Mouse (Mus musculus): ENCODE measurements around the gene Lgals2. TPM values are rescaled to one million over a fixed set of nuclear protein-coding genes. Genes with fewer than 3 reads are reported as not detected.

The Lgals2 gene
- total and polyA plus RNA-seq, 2 experiments from 2014 or later, result not detected

DNA sequence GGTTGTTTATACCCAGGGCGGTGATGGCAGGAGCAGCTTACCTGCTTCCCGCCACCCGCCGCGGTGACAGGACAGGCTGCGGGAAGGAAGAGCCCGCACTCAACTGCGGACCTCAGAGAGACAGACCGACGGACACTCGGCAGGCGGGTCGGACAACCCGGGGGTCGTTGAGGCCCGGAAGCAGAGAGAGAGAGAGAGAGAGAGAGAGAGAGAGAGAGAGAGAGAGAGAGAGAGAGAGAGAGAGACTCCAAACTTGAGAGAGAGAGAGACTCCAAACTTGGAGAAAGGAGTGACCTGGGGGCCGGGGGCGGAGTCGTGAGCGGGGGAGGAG, 44.0 kb upstream of the Lgals2 start, which contains the start of gene Gm49510:
Gene Gm49510 (plus strand): TSS at position 259 of the 331 bp plus-strand sequence.
- no peaks in the 10 kb centered on the region for H3K9me3 ChIP-seq (ENCODE audit: low read length)
- ATAC-seq (ENCODE audit: low FRiP score) (no peak), DNase-seq (ENCODE audit: low spot score) (no peak)
- no peak for TF ChIP-seq CTCF (IDR thresholded peaks at IDR 0.05)
- peak within 1 kb of the TSS; percentile 92 for H3K4me2 ChIP-seq (ENCODE audit: low read depth, low read length, poor library complexity, severe bottlenecking)
- no peak within 1 kb of the TSS; the same call in 1 of the 2 replicates for H3K27ac ChIP-seq (ENCODE audit: low read depth, low read length)
- WGBS, result 6% methylated on average over 18 of the region's 20 CpGs
- peaks cover 3% of the 10 kb centered on the region; the same call in 1 of the 2 replicates for H3K27me3 ChIP-seq (ENCODE audit: insufficient read depth, low read length)
- peak within 1 kb of the TSS; percentile 46 for H3K4me3 ChIP-seq (ENCODE audit: low read depth, low read length)
- H3K36me3 ChIP-seq (ENCODE audit: insufficient read depth, low read length), result peaks cover 5% of the 10 kb centered on the region
- H3K4me1 ChIP-seq (ENCODE audit: insufficient read depth, low read length), result 0 out of 2 replicates have a peak, but pooled peaks cover 3% of the 10 kb centered on the region
- H3K9ac ChIP-seq (replicated peaks; ENCODE audit: low read length, poor library complexity, severe bottlenecking), result peak within 1 kb of the TSS; percentile 53

DNA sequence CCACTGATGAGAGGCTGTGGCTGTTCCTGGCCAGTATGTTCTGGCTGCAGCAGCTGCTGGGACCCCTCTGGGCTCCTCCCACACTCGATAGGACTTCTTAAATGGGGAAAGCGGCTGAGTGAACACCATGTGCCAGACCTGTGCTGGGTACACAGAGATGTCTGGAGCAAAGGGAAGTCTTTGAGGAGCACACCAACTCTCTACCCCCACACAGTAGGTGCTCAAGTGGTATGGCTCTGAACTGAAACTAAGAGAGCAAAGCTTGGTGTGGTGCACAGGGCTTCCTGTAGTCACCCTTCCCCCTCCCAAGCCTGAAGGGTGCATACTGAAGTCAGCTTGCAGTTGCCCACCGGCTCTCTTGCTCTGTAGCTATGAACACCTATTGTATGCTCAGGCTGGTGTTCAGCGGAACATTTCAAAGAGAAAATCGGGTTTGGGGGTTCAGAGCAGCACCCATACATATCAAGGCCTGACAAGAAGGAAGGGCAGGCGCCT, 43.2 kb upstream of the Lgals2 start:
- Histone ChIP-seq H3K4me1 (ENCODE audit: insufficient read depth, low read length) (0 out of 2 replicates have a peak, but pooled peaks cover 3% of the 10 kb centered on the region), H3K27ac (ENCODE audit: low read depth, low read length) (no peak overlapping the region), H3K36me3 (ENCODE audit: insufficient read depth, low read length) (peaks cover 8% of the 10 kb centered on the region; the same call in 1 of the 2 replicates), H3K9me3 (ENCODE audit: low read length) (no peaks in the 10 kb centered on the region), H3K27me3 (ENCODE audit: insufficient read depth, low read length) (peaks cover 3% of the 10 kb centered on the region; the same call in 1 of the 2 replicates), H3K4me2 (ENCODE audit: low read depth, low read length, poor library complexity, severe bottlenecking) (no peak overlapping the region), H3K4me3 (ENCODE audit: low read depth, low read length) (no peak overlapping the region), H3K9ac (replicated peaks; ENCODE audit: low read length, poor library complexity, severe bottlenecking) (no peak overlapping the region)
- no peak for TF ChIP-seq CTCF (IDR thresholded peaks at IDR 0.05)
- 66% methylated on average over 6 of the region's 6 CpGs for WGBS
- DNase-seq (ENCODE audit: low spot score) (no peak), ATAC-seq (ENCODE audit: low FRiP score) (no peak)

DNA sequence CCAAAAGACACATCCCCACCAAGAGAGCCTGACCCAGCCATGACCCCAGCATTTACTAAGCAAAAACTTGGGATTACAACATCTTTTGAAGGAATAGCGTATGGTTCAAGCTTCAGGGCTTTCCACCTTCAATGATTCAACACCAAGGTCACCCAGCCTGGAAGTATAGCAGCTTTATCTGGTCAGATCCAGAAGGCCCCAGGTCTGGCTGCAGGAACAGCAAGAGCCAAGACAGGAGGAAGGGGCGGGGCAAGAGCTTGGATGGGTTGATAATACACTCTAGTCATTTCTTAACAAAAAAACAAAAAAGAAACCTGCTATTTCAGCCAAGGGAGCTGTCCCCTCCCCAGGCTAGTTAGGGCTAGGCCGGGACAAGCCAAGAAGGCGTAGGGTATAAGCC, 42.2 kb upstream of the Lgals2 start:
- no peak for TF ChIP-seq CTCF (IDR thresholded peaks at IDR 0.05)
- WGBS, result 93% methylated on average over 4 of the region's 4 CpGs
- Histone ChIP-seq H3K9me3 (ENCODE audit: low read length) (no peaks in the 10 kb centered on the region), H3K27ac (ENCODE audit: low read depth, low read length) (no peak overlapping the region), H3K36me3 (ENCODE audit: insufficient read depth, low read length) (peaks cover 17% of the 10 kb centered on the region), H3K9ac (replicated peaks; ENCODE audit: low read length, poor library complexity, severe bottlenecking) (no peak overlapping the region), H3K4me2 (ENCODE audit: low read depth, low read length, poor library complexity, severe bottlenecking) (no peak overlapping the region), H3K27me3 (ENCODE audit: insufficient read depth, low read length) (peaks cover 3% of the 10 kb centered on the region; the same call in 1 of the 2 replicates), H3K4me3 (ENCODE audit: low read depth, low read length) (no peak overlapping the region), H3K4me1 (ENCODE audit: insufficient read depth, low read length) (0 out of 2 replicates have a peak, but pooled peaks cover 3% of the 10 kb centered on the region)
- no peak for ATAC-seq (ENCODE audit: low FRiP score)
- DNase-seq (ENCODE audit: low spot score), result no peak

DNA sequence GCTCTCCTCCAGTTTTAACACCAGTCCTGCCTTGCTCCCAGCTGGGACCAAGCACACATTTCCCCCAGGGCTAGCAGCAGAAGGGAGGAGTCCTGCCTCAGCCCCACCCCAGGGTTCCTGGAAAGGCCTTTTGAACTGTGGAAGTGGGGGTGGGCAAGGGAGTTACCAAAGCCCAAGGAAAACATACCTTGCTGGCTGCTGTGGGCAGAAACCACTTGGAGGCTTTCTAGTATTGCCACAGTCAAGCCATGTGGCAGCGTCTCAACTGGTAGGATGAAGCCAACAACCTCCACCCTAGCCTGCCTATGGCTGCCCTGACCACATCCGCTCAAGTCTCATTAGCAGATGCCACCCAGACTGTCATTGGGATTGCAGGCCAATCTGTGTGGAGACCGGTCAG, 40.8 kb upstream of the Lgals2 start:
- Histone ChIP-seq H3K9ac (replicated peaks; ENCODE audit: low read length, poor library complexity, severe bottlenecking) (no peak overlapping the region), H3K27me3 (ENCODE audit: insufficient read depth, low read length) (peaks cover 3% of the 10 kb centered on the region; the same call in 1 of the 2 replicates), H3K4me1 (ENCODE audit: insufficient read depth, low read length) (0 out of 2 replicates have a peak, but pooled peaks cover 3% of the 10 kb centered on the region), H3K4me3 (ENCODE audit: low read depth, low read length) (no peak overlapping the region), H3K27ac (ENCODE audit: low read depth, low read length) (no peak overlapping the region), H3K9me3 (ENCODE audit: low read length) (no peaks in the 10 kb centered on the region), H3K36me3 (ENCODE audit: insufficient read depth, low read length) (peaks cover 30% of the 10 kb centered on the region), H3K4me2 (ENCODE audit: low read depth, low read length, poor library complexity, severe bottlenecking) (no peak overlapping the region)
- 91% methylated on average over 3 of the region's 3 CpGs for WGBS
- no peak for TF ChIP-seq CTCF (IDR thresholded peaks at IDR 0.05)
- no peak for DNase-seq (ENCODE audit: low spot score)
- ATAC-seq (ENCODE audit: low FRiP score), result no peak

DNA sequence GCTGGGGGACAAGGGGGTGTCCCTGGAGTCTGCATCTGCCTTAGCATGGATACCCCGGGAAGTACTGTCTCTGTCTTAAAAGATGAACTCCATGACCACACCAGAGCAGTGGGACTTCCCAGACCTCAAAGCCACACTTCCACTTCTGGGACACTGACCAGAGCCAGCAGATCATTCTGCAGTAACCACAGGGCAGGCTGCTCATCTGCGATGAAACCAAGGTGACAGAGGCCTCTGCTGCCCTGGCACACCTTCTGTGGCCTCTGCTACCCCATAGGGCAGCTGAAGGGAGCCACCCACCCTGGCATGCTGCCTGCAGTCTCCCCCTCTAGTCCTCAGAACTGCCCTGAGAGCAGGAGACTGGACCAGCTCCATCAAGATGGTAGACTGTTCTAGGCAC, 40.4 kb upstream of the Lgals2 start:
- no peak overlapping the region for H3K27ac ChIP-seq (ENCODE audit: low read depth, low read length)
- no peaks in the 10 kb centered on the region for H3K9me3 ChIP-seq (ENCODE audit: low read length)
- no peak overlapping the region for H3K4me2 ChIP-seq (ENCODE audit: low read depth, low read length, poor library complexity, severe bottlenecking)
- WGBS, result 89% methylated on average over 2 of the region's 2 CpGs
- ATAC-seq (ENCODE audit: low FRiP score) (no peak), DNase-seq (ENCODE audit: low spot score) (no peak)
- TF ChIP-seq CTCF (IDR thresholded peaks at IDR 0.05), result no peak
- no peak overlapping the region for H3K9ac ChIP-seq (replicated peaks; ENCODE audit: low read length, poor library complexity, severe bottlenecking)
- H3K4me1 ChIP-seq (ENCODE audit: insufficient read depth, low read length), result 0 out of 2 replicates have a peak, but pooled peaks cover 3% of the 10 kb centered on the region
- peaks cover 34% of the 10 kb centered on the region for H3K36me3 ChIP-seq (ENCODE audit: insufficient read depth, low read length)
- no peak overlapping the region for H3K4me3 ChIP-seq (ENCODE audit: low read depth, low read length)
- H3K27me3 ChIP-seq (ENCODE audit: insufficient read depth, low read length), result peaks cover 3% of the 10 kb centered on the region; the same call in 1 of the 2 replicates

DNA sequence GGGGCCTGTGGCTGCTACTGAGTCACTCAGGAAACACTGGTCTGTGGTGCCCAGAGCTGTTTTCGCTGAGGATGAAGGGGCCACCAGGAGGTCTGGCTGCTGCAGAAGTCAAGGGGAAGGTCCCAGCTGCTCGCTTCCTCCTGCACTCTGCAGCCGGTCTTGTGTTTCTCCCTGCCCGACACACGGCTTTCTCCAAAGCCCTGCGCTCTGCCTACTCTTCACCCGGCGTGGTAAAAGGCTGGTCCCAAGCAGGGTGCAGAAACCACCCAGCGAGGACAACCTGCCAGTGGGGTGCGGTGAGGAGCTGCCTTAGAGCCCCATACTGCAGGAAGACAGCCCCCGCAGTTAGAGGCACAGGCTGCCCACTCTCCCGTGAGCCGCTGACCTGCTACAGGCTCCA, 39.4 kb upstream of the Lgals2 start:
- Histone ChIP-seq H3K9me3 (ENCODE audit: low read length) (no peaks in the 10 kb centered on the region), H3K27ac (ENCODE audit: low read depth, low read length) (no peak overlapping the region), H3K4me3 (ENCODE audit: low read depth, low read length) (no peak overlapping the region), H3K4me1 (ENCODE audit: insufficient read depth, low read length) (0 out of 2 replicates have a peak, but pooled peaks cover 2% of the 10 kb centered on the region), H3K36me3 (ENCODE audit: insufficient read depth, low read length) (peaks cover 39% of the 10 kb centered on the region), H3K27me3 (ENCODE audit: insufficient read depth, low read length) (peaks cover 2% of the 10 kb centered on the region; the same call in 1 of the 2 replicates), H3K9ac (replicated peaks; ENCODE audit: low read length, poor library complexity, severe bottlenecking) (no peak overlapping the region), H3K4me2 (ENCODE audit: low read depth, low read length, poor library complexity, severe bottlenecking) (no peak overlapping the region)
- 88% methylated on average over 13 of the region's 13 CpGs for WGBS
- no peak for ATAC-seq (ENCODE audit: low FRiP score)
- no peak for DNase-seq (ENCODE audit: low spot score)
- no peak for TF ChIP-seq CTCF (IDR thresholded peaks at IDR 0.05)

All from midbrain, postnatal 0 days (tissue).